Mouse (Mus musculus) olfactory bulb, adult 2 months (tissue): Measurements from ENCODE around the gene Pik3cb.

Experiments used
- CTCF ChIP-seq: fragments of 200-500 bp; IDR thresholded peaks from 2 replicates; pipeline ENCODE4 v1.5.1; 2012; ENCODE audit warnings: low read depth, mild to moderate bottlenecking, low read length, moderate library complexity; ENCODE audit not compliant: insufficient read depth
- POLR2A ChIP-seq: fragments of 200-500 bp; IDR thresholded peaks from 2 replicates; pipeline ENCODE4 v1.6.1; 2012; ENCODE audit warnings: mild to moderate bottlenecking, low read depth, low read length, moderate library complexity; ENCODE audit not compliant: insufficient read depth

DNA sequence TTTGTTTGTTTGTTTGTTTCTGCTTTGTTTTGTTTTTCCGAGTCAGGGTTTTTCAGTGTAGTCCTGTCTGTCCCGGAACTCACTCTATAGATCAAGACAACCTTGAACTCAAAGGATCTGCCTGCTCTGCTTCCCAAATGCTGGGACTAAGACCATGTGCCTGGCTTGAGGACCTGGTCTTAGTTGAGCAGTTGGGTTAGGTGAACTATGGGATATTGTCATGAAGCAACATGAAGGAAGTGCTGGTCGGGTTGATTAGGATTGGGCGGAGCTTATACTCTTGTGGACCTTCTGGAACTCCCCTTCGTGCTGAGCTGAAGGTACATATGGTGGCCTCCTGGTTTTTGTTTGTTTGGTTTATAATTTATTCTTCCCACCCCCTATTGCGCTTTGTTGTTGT is 18.3 kb upstream of the Pik3cb start:
- no peak for TF ChIP-seq POLR2A
- no peak for TF ChIP-seq CTCF
